Mouse (Mus musculus) CD8-positive naive resting alpha-beta T cell, adult 2 months (primary cell): ENCODE results near the gene Fam171a2.

Experiments
- DNase-seq, 2 experiments: peaks; one replicate each; pipeline ENCODE4 v3.0.0; 2022; ENCODE audit warnings: low read depth in 2 of 2, low spot score in 2 of 2

Fam171a2 gene

GRCm38 (mm10) chr11:102435754-102436470 lies 11.6 kb downstream of the Fam171a2 start:
- DNase-seq: no peak

DNA sequence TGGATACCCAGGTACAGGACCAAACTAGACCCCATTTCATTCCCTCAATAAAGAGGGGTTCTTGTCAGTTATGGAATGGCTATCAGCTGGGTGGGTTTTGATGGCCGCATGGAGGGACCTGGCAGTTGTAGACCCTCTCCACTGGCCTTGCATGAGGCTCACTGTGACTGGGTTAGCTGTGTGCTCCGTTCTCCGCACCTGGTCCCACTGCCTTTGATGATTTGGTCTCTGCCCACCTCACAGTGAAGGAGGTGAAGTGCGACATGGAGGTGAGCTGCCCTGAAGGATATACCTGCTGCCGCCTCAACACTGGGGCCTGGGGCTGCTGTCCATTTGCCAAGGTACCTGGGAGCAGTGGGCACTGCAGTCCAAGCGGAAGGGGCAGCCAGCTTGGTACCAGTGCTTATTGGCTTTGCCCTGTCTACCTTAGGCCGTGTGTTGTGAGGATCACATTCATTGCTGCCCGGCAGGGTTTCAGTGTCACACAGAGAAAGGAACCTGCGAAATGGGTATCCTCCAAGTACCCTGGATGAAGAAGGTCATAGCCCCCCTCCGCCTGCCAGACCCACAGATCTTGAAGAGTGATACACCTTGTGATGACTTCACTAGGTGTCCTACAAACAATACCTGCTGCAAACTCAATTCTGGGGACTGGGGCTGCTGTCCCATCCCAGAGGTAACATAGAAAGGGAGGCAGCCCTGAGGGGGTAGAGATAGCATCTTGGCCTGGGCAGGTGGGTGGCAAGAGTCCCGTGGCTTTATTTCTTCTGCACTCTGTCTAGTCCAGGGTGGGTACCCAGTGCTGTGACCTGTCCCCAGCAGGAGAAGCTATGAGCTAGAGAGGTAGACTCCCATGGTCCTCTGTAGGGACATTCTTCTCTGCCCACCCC lies 12.4 kb downstream of the Fam171a2 start:
- no peak for DNase-seq

DNA sequence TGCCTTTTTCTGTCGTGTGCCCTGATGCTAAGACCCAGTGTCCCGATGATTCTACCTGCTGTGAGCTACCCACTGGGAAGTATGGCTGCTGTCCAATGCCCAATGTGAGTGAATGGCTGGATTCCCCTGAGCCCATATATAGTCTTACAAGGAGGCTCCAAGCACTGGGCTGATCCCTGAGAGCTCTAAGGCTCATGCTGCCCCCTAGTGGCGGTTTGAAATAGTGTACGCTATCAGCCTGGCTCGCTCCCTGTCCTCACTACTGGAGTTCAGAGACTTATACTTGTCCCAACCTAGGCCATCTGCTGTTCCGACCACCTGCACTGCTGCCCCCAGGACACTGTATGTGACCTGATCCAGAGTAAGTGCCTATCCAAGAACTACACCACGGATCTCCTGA lies 13.1 kb downstream of the Fam171a2 start:
- DNase-seq: peak; percentile 78 to 82

DNA sequence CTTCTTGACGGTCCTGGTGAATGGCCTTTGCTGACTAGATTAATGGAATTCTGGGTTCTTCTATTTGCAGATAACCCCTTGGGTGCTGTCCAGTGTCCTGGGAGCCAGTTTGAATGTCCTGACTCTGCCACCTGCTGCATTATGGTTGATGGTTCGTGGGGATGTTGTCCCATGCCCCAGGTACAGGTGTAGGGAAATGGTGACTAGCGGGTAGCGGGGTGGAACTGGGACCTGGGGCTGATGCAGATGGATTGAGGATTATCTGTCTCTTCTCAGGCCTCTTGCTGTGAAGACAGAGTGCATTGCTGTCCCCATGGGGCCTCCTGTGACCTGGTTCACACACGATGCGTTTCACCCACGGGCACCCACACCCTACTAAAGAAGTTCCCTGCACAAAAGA lies 13.6 kb downstream of the Fam171a2 start:
- no peak for DNase-seq

- no peak for DNase-seq
Observed at GRCm38 (mm10) chr11:102432896-102433295, 14.6 kb downstream of the Fam171a2 start.

GRCm38 (mm10) chr11:102432115-102432843 lies 15.2 kb downstream of the Fam171a2 start:
- DNase-seq: no peak

DNA sequence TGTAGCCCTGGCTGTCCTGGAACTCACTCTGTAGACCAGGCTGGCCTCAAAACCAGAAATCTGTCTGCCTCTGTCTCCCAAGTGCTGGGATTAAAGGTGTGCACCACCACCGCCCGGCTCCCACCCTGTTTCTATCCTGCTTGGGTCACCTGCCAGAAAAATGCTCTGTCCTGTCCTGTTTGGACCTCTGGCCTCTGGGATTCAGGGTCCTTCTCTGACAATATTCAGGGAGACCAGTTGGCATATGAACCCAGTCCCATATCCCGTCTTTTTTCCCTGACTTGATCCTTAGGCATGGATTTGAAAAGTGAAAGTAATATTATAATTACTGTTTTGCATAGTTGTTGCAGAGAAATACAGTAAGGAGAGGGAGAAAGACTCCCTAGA lies 15.8 kb downstream of the Fam171a2 start:
- DNase-seq: no peak

- DNase-seq: peak; percentile 64 to 80
Observed at GRCm38 (mm10) chr11:102431018-102431645, 16.4 kb downstream of the Fam171a2 start.

- peak; percentile 45 to 63 for DNase-seq
Observed at GRCm38 (mm10) chr11:102430121-102431017, 17.1 kb downstream of the Fam171a2 start, which contains the start of gene Grn. Grn (plus strand) TSS chr11:102430315.

DNA sequence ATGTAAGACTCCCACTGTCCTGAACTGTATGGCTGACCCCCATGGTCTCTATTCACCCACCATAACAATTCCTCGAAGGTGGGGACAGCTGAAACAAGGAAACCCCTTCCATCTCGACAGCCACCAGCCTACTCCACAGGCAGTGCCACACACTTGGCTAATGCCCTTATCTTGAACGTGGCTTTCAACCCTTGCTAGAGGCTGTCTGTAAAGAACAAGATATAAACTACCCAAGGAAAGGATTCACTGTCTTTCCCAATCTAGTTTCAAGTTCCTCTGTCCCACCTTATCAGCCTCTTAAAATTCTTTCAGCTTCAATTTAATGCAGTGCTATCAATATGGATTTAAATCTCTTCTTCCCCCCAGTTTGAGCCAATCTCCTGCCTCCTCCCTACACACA lies 17.9 kb downstream of the Fam171a2 start:
- no peak for DNase-seq

GRCm38 (mm10) chr11:102428981-102429540 lies 18.4 kb downstream of the Fam171a2 start:
- DNase-seq: no peak

DNA sequence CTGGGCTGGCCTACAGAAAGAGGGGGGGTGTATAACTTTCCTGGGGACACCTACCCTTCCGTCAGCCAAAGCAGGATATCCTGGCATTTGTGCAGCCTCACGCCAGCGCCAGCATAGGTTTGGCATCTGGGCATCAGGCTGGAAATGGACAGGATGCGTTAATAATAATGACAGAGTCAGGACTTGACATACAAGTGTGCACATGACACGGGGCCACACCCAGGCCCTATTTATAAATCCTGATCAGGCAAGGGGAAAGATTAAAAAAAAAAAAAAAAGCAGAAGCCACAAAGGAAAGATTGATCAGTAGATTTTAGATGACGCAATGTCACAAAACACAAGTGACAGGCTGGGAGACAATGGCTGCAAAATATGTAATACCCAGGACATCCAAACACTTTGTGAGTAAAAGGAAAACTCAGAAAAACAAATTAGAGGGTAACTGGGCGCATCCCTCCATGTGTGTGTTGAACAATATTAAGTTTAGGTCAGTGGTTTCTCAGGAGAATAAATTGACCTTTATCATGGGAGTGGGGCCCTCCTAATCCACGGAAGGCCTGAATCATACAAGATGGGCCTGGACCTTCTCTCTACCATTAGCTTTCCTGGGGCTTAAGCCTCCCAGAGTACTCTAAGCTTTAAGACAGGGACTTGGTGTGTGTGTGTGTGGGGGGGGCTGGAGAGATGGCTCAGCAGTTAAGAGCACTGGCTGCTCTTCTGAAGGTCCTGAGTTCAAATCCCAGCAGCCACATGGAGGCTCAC lies 21.7 kb downstream of the Fam171a2 start:
- DNase-seq: no peak

DNA sequence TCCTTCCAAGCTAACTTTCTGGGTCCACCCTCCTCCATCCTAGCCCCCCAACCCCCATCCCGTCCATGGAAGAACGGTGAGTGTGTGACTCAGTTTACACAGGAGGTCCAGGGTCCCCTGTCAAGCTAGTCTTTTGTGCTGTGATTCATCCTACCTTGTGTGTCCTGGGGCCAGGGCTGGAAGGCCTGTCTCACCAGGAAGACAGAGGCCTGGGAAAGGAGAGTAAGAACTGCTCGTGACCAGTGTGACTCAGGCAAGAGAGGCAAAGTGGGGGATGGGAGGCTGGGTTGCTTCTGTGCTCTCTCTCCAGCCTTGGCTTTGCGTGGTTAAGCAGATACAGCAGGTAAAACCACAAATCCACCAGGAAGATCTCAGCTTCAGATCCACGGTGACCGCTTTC lies 22.8 kb downstream of the Fam171a2 start:
- DNase-seq: no peak

DNA sequence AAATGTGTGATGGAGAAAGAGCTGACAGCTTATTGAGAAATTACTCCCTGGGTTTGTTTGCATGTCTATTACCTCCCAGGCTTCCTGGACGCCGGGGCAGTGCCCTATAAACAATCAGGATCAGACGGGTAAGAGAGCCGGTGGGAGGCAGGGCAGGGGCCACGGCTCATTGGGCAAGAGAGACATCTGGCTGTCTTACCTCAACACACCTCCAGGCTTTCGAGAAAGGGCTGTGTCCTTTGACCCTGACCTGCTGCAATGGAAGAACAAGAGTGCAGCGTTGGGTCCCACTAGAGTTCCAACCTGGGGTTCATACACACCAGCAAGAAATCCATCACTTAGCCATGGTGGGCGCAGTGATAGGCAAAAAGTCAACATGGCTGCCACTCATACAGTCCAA lies 25.9 kb downstream of the Fam171a2 start:
- no peak for DNase-seq

GRCm38 (mm10) chr11:102418887-102419286 lies 28.6 kb downstream of the Fam171a2 start:
- DNase-seq: no peak

GRCm38 (mm10) chr11:102417160-102417559 lies 30.3 kb downstream of the Fam171a2 start:
- no peak for DNase-seq

GRCm38 (mm10) chr11:102415034-102415802 lies 32.3 kb downstream of the Fam171a2 start:
- no peak for DNase-seq

DNA sequence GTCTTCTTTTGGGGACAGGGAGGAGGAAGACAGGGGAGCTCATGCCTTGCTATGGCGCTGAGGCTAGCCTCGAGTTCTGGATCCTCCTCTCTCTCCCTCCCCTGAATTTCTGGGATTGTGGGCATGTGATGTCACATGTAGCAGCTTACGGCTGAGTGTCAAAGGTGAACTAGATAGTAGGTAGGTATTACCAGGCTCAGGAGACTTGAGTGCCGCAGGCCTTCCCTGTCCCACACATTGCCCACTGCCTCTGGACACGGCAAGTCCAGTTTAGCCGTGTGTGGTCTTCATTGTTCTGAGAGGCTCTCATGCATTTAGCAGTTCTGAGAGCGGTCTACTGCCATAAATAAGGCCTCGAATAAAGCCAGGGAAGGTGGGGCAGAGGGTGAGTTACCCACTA lies 34.4 kb downstream of the Fam171a2 start:
- no peak for DNase-seq
